In the genomic region with DNA sequence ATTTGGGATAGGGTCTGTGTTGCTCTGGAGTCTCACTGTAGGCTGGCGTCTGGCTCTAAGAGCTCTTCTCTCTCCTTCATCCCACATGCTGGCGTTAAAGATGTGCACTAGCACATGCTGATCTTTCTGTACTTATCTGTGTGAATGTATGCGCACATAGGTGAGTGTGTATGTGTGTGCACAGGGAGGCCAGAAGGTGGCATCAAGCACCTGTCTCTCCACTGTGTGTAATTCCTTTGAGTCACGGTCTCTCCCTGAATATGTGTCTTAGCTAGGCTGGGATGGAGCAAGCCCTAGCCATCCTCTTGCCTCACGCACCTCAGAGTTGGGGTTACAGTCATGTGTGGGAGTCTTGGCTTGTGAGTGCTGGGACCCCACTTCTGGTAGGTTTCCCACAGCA, we compare ENCODE assay signal across 11 mouse cellular contexts. TPM values are rescaled to one million over a fixed set of nuclear protein-coding genes. Genes with fewer than 3 reads are reported as not detected.
DNase-seq lines count a peak whose midpoint lies in the region; ATAC-seq and TF ChIP-seq lines count a peak whose summit lies in the region.
"Had no signal": no experiment of that assay in that cellular context is flagged by ENCODE, and none has a peak within 500 bp of the region (broad histone marks: within the 10 kb centered on the region; RNA-seq: fewer than 3 reads in every experiment).

No protein-coding gene starts in this region.

- H3K9ac ChIP-seq in heart, embryonic 16.5 days (ENCODE audit: low read length): no peak overlapping the region
- no peak overlapping the region for H3K9ac ChIP-seq in intestine, postnatal 0 days (ENCODE audit: low read depth, low read length)

- no peak overlapping the region for H3K27ac ChIP-seq in heart, embryonic 16.5 days (ENCODE audit: low read length)
- no peak overlapping the region for H3K27ac ChIP-seq in intestine, postnatal 0 days (ENCODE audit: low read depth, low read length)
- H3K27ac ChIP-seq: macrophage had no signal

- peak; percentile 56 for TF ChIP-seq CTCF in intestine, postnatal 0 days (IDR thresholded peaks at IDR 0.05; ENCODE audit: low read depth)

- H3K9me3 ChIP-seq in heart, embryonic 16.5 days (replicated peaks; ENCODE audit: control insufficient read depth, low read length): no peaks in the 10 kb centered on the region
- no peaks in the 10 kb centered on the region for H3K9me3 ChIP-seq in intestine, postnatal 0 days (ENCODE audit: control insufficient read depth)

- no peak for DNase-seq in heart, adult 8-10 months (ENCODE audit: low spot score)
- DNase-seq in 416B (ENCODE audit: low read depth) (peak; percentile 44), ZHBTc4 (ENCODE audit: low read depth, low spot score) (peak; percentile 35)
- no peak for DNase-seq in gastrocnemius, postnatal 4 days (ENCODE audit: low spot score in 2 of 2)
- DNase-seq in left cerebral cortex, adult 8-10 months (ENCODE audit: low spot score in 2 of 2): no peak
- DNase-seq in cerebellum, adult 11-12 months: no peak
- DNase-seq: right cerebral cortex, adult 18-20 months; thymus, postnatal 36 days had no signal

- peak overlapping the region; percentile 87; the same call in 1 of the 2 replicates for H3K4me2 ChIP-seq in heart, embryonic 16.5 days (ENCODE audit: low read depth, low read length)
- H3K4me2 ChIP-seq in intestine, postnatal 0 days (replicated peaks; ENCODE audit: low read depth): no peak overlapping the region

- H3K27me3 ChIP-seq in heart, embryonic 16.5 days (ENCODE audit: control insufficient read depth, insufficient read depth, low read length): no peaks in the 10 kb centered on the region
- no peaks in the 10 kb centered on the region for H3K27me3 ChIP-seq in intestine, postnatal 0 days (replicated peaks; ENCODE audit: control insufficient read depth, insufficient read depth, low read length)

- no peak for ATAC-seq in heart, embryonic 16.5 days (replicated peaks; ENCODE audit: extremely low read depth, insufficient read depth, low FRiP score)
- ATAC-seq in intestine, postnatal 0 days: no peak

- H3K4me1 ChIP-seq in heart, embryonic 16.5 days (ENCODE audit: control insufficient read depth, insufficient read depth, low read length): peaks cover 15% of the 10 kb centered on the region
- no peaks in the 10 kb centered on the region for H3K4me1 ChIP-seq in intestine, postnatal 0 days (replicated peaks; ENCODE audit: control insufficient read depth, insufficient read depth, low read length)

- 97% methylated on average over 5 of the region's 5 CpGs for WGBS in heart, embryonic 16.5 days
- 95% methylated on average over 5 of the region's 5 CpGs for WGBS in intestine, postnatal 0 days

- no peaks in the 10 kb centered on the region for H3K36me3 ChIP-seq in heart, embryonic 16.5 days (ENCODE audit: control insufficient read depth, insufficient read depth)
- H3K36me3 ChIP-seq in intestine, postnatal 0 days (ENCODE audit: control insufficient read depth, insufficient read depth): no peaks in the 10 kb centered on the region

- H3K4me3 ChIP-seq in heart, embryonic 16.5 days (ENCODE audit: low read length): no peak overlapping the region
- H3K4me3 ChIP-seq in intestine, postnatal 0 days (ENCODE audit: low read depth, low read length): no peak overlapping the region

RNA-seq across cellular contexts. Expression of gene Ntan1, which starts 2.1 kb away (rescaled TPM):
- 145 and 150 TPM in 2 replicates for polyA plus RNA-seq in heart, embryonic 16.5 days (2015; fragmentation: Nextera tagmentation; extraction: Ambion mirVana)
- 10 to 100 TPM; 42.5 to 50.4 (median 43.5) TPM for total RNA-seq in heart, adult 8-10 months (2022)
- polyA plus RNA-seq in intestine, postnatal 0 days (2015; fragmentation: Nextera tagmentation; extraction: Ambion mirVana): 115 and 119 TPM in 2 replicates
- total RNA-seq in gastrocnemius, postnatal 4 days (2021): 10 to 100 TPM; 66.6 to 72.3 TPM
- 100 to 1,000 TPM in 2 of 4 experiments, 10 to 100 TPM in 2; 98.0 to 124 (median 102) TPM for total RNA-seq in left cerebral cortex, adult 8-10 months (2022)

RNA-seq across cellular contexts. Expression of gene Rrn3, which starts 40.3 kb away (rescaled TPM):
- polyA plus RNA-seq in heart, embryonic 16.5 days (2015; fragmentation: Nextera tagmentation; extraction: Ambion mirVana): 50.6 and 51.5 TPM in 2 replicates
- total RNA-seq in heart, adult 8-10 months (2022): 10 to 100 TPM; 36.6 to 41.9 (median 39.0) TPM
- 22.6 and 24.2 TPM in 2 replicates for polyA plus RNA-seq in intestine, postnatal 0 days (2015; fragmentation: Nextera tagmentation; extraction: Ambion mirVana)
- 10 to 100 TPM; 27.2 to 32.1 TPM for total RNA-seq in gastrocnemius, postnatal 4 days (2021)
- total RNA-seq in left cerebral cortex, adult 8-10 months (2022): 10 to 100 TPM; 47.7 to 52.9 (median 50.2) TPM

Comparison
In these comparisons a context has a peak if more than half of its experiments do, and no peak if none do; other contexts are left out.
1. DNase-seq: peak in 416B (single experiment) and ZHBTc4 (single experiment); none in heart, adult 8-10 months (single experiment), gastrocnemius, postnatal 4 days (0 of 2), left cerebral cortex, adult 8-10 months (0 of 2) and cerebellum, adult 11-12 months (single experiment).